Mouse (Mus musculus) midbrain, embryonic 11.5 days (tissue): ENCODE results near the gene Eef1akmt3. TPM values are rescaled to one million over a fixed set of nuclear protein-coding genes. Genes with fewer than 3 reads are reported as not detected.

Experiments
- ATAC-seq: fragments of 200-750 bp; cut with Nextera tagmentation; 2 replicates; pipeline ENCODE4 v1.8.0; 2017; ENCODE audit warnings: moderate TSS enrichment, moderate library complexity; ENCODE audit not compliant: low FRiP score
- DNase-seq: peaks from one replicate; pipeline ENCODE4 v3.0.0; 2015; ENCODE audit warnings: low spot score; ENCODE audit errors: missing footprints
- H3K27ac ChIP-seq: fragments of 300-500 bp; sonication (generic); 2 replicates; pipeline ENCODE4 v1.5.1; 2014; ENCODE audit warnings: low read depth, low read length
- H3K27me3 ChIP-seq: fragments of 300-500 bp; sonication (generic); 2 replicates; pipeline ENCODE4 v1.6.1; 2014; ENCODE audit warnings: mild to moderate bottlenecking, low read length, moderate library complexity, mixed read lengths; ENCODE audit not compliant: control insufficient read depth, insufficient read depth
- H3K36me3 ChIP-seq: fragments of 300-500 bp; sonication (generic); 2 replicates; pipeline ENCODE4 v1.6.1; 2014; ENCODE audit warnings: mild to moderate bottlenecking, low read length, moderate library complexity, mixed read lengths; ENCODE audit not compliant: control insufficient read depth, insufficient read depth
- H3K4me1 ChIP-seq: fragments of 300-500 bp; sonication (generic); 2 replicates; pipeline ENCODE4 v1.6.1; 2014; ENCODE audit warnings: low read length; ENCODE audit not compliant: control insufficient read depth, insufficient read depth
- H3K4me2 ChIP-seq: fragments of 300-500 bp; sonication (generic); 2 replicates; pipeline ENCODE4 v1.6.1; 2014; ENCODE audit warnings: mild to moderate bottlenecking, moderate library complexity
- H3K4me3 ChIP-seq: fragments of 300-500 bp; sonication (generic); 2 replicates; pipeline ENCODE4 v1.5.1; 2014; ENCODE audit warnings: low read depth, low read length
- H3K9ac ChIP-seq: fragments of 300-500 bp; sonication (generic); 2 replicates; pipeline ENCODE4 v1.6.1; 2014; ENCODE audit warnings: low read length
- H3K9me3 ChIP-seq: fragments of 300-500 bp; sonication (generic); 2 replicates; pipeline ENCODE4 v1.6.1; 2016; ENCODE audit warnings: low read length; ENCODE audit not compliant: control insufficient read depth
- WGBS: fragments of 180-500 bp; shearing (Covaris S2); extraction: QIAGEN DNeasy Blood & Tissue Kit; methylation state at CpG from one replicate; pipeline ENCODE4 v1.1.7; 2014; 5-methylcytosine and 5-hydroxymethylcytosine counted together
- polyA plus RNA-seq: library from polyadenylated mRNA; unstranded; fragments of >200 nt; fragmentation: Nextera tagmentation; extraction: Ambion mirVana; gene quantifications from 2 replicates; pipeline ENCODE4 v1.2.1, GENCODE M21; 2014

Gene Eef1akmt3
- polyA plus RNA-seq, 1 experiment from 2014 or later = 0.11 TPM

GRCm38 (mm10) chr10:127048608-127049394 is 7.5 kb upstream of the Eef1akmt3 start:
- no peaks in the 10 kb centered on the region for H3K36me3 ChIP-seq
- DNase-seq (no peak), ATAC-seq (no peak)
- H3K4me2 ChIP-seq = no peak overlapping the region; the same call in 1 of the 2 replicates
- peaks cover 7% of the 10 kb centered on the region for H3K4me1 ChIP-seq
- no peak overlapping the region for H3K27ac ChIP-seq
- H3K4me3 ChIP-seq = peak overlapping the region; percentile 0
- H3K27me3 ChIP-seq = peaks cover 39% of the 10 kb centered on the region
- 3% methylated on average over 35 of the region's 35 CpGs for WGBS
- H3K9ac ChIP-seq = no peak overlapping the region
- H3K9me3 ChIP-seq = no peaks in the 10 kb centered on the region

GRCm38 (mm10) chr10:127047954-127048353 is 6.6 kb upstream of the Eef1akmt3 start, which contains the start of gene Cyp27b1:
Gene Cyp27b1 (plus strand): TSS chr10:127048250.
- Histone ChIP-seq H3K4me1 (peaks cover 7% of the 10 kb centered on the region), H3K4me2 (no peak within 1 kb of the TSS; the same call in 1 of the 2 replicates), H3K9me3 (no peaks in the 10 kb centered on the region), H3K9ac (no peak within 1 kb of the TSS), H3K36me3 (no peaks in the 10 kb centered on the region), H3K27ac (no peak within 1 kb of the TSS), H3K27me3 (peaks cover 39% of the 10 kb centered on the region), H3K4me3 (peak within 1 kb of the TSS; percentile 0; the same call in 1 of the 2 replicates)
- no peak for ATAC-seq
- WGBS = 29% methylated on average over 5 of the region's 5 CpGs
- no peak for DNase-seq

- Histone ChIP-seq H3K4me1 (peaks cover 6% of the 10 kb centered on the region), H3K9me3 (no peaks in the 10 kb centered on the region), H3K36me3 (no peaks in the 10 kb centered on the region), H3K4me3 (no peak overlapping the region), H3K4me2 (no peak overlapping the region), H3K27ac (no peak overlapping the region), H3K27me3 (peaks cover 7% of the 10 kb centered on the region), H3K9ac (no peak overlapping the region)
- ATAC-seq (no peak), DNase-seq (peak; percentile 81)
- WGBS = 55% methylated on average over 6 of the region's 6 CpGs
Measured at GRCm38 (mm10) chr10:127043187-127043586, 1.9 kb upstream of the Eef1akmt3 start.

- Histone ChIP-seq H3K9me3 (no peaks in the 10 kb centered on the region), H3K27ac (no peak overlapping the region), H3K4me3 (peak overlapping the region; percentile 82), H3K36me3 (no peaks in the 10 kb centered on the region), H3K4me1 (peaks cover 6% of the 10 kb centered on the region), H3K27me3 (peaks cover under 1% of the 10 kb centered on the region), H3K4me2 (peak overlapping the region; percentile 99), H3K9ac (peak overlapping the region; percentile 71)
- DNase-seq (peak; percentile 83), ATAC-seq (no peak)
- WGBS = 24% methylated on average over 5 of the region's 5 CpGs
Measured at GRCm38 (mm10) chr10:127042468-127043115, 1.3 kb upstream of the Eef1akmt3 start.

- Histone ChIP-seq H3K27me3 (no peaks in the 10 kb centered on the region), H3K4me2 (peak overlapping the region; percentile 99), H3K9ac (peak overlapping the region; percentile 71), H3K36me3 (no peaks in the 10 kb centered on the region), H3K9me3 (no peaks in the 10 kb centered on the region), H3K27ac (no peak overlapping the region), H3K4me1 (peaks cover 6% of the 10 kb centered on the region), H3K4me3 (peak overlapping the region; percentile 82)
- under 1% methylated on average over 44 of the region's 44 CpGs for WGBS
- DNase-seq (peak; percentile 100), ATAC-seq (peak; percentile 89)
Measured at GRCm38 (mm10) chr10:127041774-127042338, 543 bp upstream of the Eef1akmt3 start.

GRCm38 (mm10) chr10:127040569-127041214 is 621 bp downstream of the Eef1akmt3 start:
- H3K9me3 ChIP-seq = no peaks in the 10 kb centered on the region
- peaks cover 6% of the 10 kb centered on the region for H3K4me1 ChIP-seq
- H3K4me3 ChIP-seq = peak overlapping the region; percentile 82
- no peaks in the 10 kb centered on the region for H3K36me3 ChIP-seq
- WGBS = under 1% methylated on average over 20 of the region's 20 CpGs
- ATAC-seq (0 out of 2 replicates have a peak, but pooled peaks have one; percentile 2), DNase-seq (no peak)
- no peaks in the 10 kb centered on the region for H3K27me3 ChIP-seq
- H3K9ac ChIP-seq = peak overlapping the region; percentile 71
- no peak overlapping the region for H3K27ac ChIP-seq
- H3K4me2 ChIP-seq = peak overlapping the region; percentile 99

GRCm38 (mm10) chr10:127037641-127038040 is 3.7 kb downstream of the Eef1akmt3 start:
- ATAC-seq (no peak), DNase-seq (peak; percentile 8)
- Histone ChIP-seq H3K4me3 (no peak overlapping the region), H3K4me1 (peaks cover 5% of the 10 kb centered on the region), H3K9me3 (no peaks in the 10 kb centered on the region), H3K9ac (no peak overlapping the region), H3K4me2 (no peak overlapping the region), H3K27ac (no peak overlapping the region), H3K27me3 (no peaks in the 10 kb centered on the region), H3K36me3 (no peaks in the 10 kb centered on the region)
- 79% methylated on average over 12 of the region's 12 CpGs for WGBS

- no peaks in the 10 kb centered on the region for H3K4me1 ChIP-seq
- no peak overlapping the region for H3K4me3 ChIP-seq
- no peak overlapping the region for H3K9ac ChIP-seq
- H3K27me3 ChIP-seq = no peaks in the 10 kb centered on the region
- DNase-seq (no peak), ATAC-seq (no peak)
- H3K36me3 ChIP-seq = no peaks in the 10 kb centered on the region
- WGBS = 82% methylated on average over 12 of the region's 12 CpGs
- no peak overlapping the region for H3K4me2 ChIP-seq
- no peak overlapping the region for H3K27ac ChIP-seq
- no peaks in the 10 kb centered on the region for H3K9me3 ChIP-seq
Measured at GRCm38 (mm10) chr10:127036273-127036672, 5.0 kb downstream of the Eef1akmt3 start.
